Mouse (Mus musculus): ENCODE data around the gene Npdc1. TPM values are rescaled to one million over a fixed set of nuclear protein-coding genes. Genes with fewer than 3 reads are reported as not detected.

Npdc1 gene
- polyA plus RNA-seq, 1 experiment from 2014 or later: 19.5 TPM

- Histone ChIP-seq H3K27me3 (ENCODE audit: insufficient read depth, low read length) (peaks cover 28% of the 10 kb centered on the region), H3K9me3 (ENCODE audit: low read depth, low read length) (no peaks in the 10 kb centered on the region), H3K4me3 (ENCODE audit: low read depth, low read length) (no peak overlapping the region), H3K9ac (no peak overlapping the region), H3K4me1 (ENCODE audit: insufficient read depth) (no peaks in the 10 kb centered on the region), H3K27ac (ENCODE audit: low read depth) (no peak overlapping the region), H3K4me2 (no peak overlapping the region), H3K36me3 (ENCODE audit: insufficient read depth) (no peaks in the 10 kb centered on the region)
- ATAC-seq (ENCODE audit: insufficient read depth): no peak
- TF ChIP-seq CTCF (IDR thresholded peaks at IDR 0.05; ENCODE audit: low read depth): no peak
- WGBS: 67% methylated on average over 17 of the region's 17 CpGs
- DNase-seq: no peak
These were observed 31.5 kb downstream of the Npdc1 start for GRCm38 (mm10) chr2:25430395-25431233.

DNA sequence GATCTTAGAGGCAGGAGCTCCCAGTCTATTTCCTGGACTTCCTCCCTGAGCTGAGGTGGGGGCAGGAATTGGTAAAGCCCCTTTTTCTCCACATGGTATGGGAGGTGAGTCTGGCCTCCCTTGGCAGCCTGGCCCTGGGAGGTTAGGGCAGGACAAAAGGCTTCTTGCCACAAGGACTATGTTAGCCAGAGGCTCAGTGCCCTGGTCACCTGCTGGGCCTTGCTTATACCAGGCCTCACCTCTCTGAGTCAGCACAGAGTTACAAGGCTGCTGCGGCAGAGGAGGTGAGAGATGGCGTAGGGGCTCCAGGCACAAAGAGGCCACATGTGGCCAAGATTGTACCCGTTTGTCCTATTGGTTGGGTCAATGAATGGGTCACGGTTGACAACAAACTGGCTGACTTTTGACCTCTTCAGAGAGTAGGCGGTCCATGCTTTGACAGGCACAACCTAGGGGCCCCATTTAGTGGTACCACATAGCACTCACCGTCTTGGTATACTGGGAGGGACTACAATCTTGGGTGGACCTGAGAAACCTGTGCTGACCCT lies 32.2 kb downstream of the Npdc1 start:
- Histone ChIP-seq H3K27me3 (ENCODE audit: insufficient read depth, low read length) (peaks cover 20% of the 10 kb centered on the region), H3K27ac (ENCODE audit: low read depth) (no peak overlapping the region), H3K4me1 (ENCODE audit: insufficient read depth) (no peaks in the 10 kb centered on the region), H3K36me3 (ENCODE audit: insufficient read depth) (no peaks in the 10 kb centered on the region), H3K9me3 (ENCODE audit: low read depth, low read length) (no peaks in the 10 kb centered on the region), H3K4me2 (no peak overlapping the region), H3K4me3 (ENCODE audit: low read depth, low read length) (no peak overlapping the region), H3K9ac (no peak overlapping the region)
- no peak for ATAC-seq (ENCODE audit: insufficient read depth)
- TF ChIP-seq CTCF (IDR thresholded peaks at IDR 0.05; ENCODE audit: low read depth): no peak
- no peak for DNase-seq
- WGBS: 74% methylated on average over 6 of the region's 6 CpGs

- Histone ChIP-seq H3K4me2 (no peak overlapping the region), H3K4me1 (ENCODE audit: insufficient read depth) (no peaks in the 10 kb centered on the region), H3K27ac (ENCODE audit: low read depth) (no peak overlapping the region), H3K9ac (no peak overlapping the region), H3K36me3 (ENCODE audit: insufficient read depth) (no peaks in the 10 kb centered on the region), H3K4me3 (ENCODE audit: low read depth, low read length) (no peak overlapping the region), H3K9me3 (ENCODE audit: low read depth, low read length) (no peaks in the 10 kb centered on the region), H3K27me3 (ENCODE audit: insufficient read depth, low read length) (peaks cover 16% of the 10 kb centered on the region)
- TF ChIP-seq CTCF (IDR thresholded peaks at IDR 0.05; ENCODE audit: low read depth): no peak
- no peak for DNase-seq
- no peak for ATAC-seq (ENCODE audit: insufficient read depth)
- 66% methylated on average over 11 of the region's 11 CpGs for WGBS
These were observed 33.4 kb downstream of the Npdc1 start for GRCm38 (mm10) chr2:25432326-25433098.

GRCm38 (mm10) chr2:25433101-25433500 lies 34.0 kb downstream of the Npdc1 start:
- peaks cover 16% of the 10 kb centered on the region for H3K27me3 ChIP-seq (ENCODE audit: insufficient read depth, low read length)
- no peak overlapping the region for H3K4me3 ChIP-seq (ENCODE audit: low read depth, low read length)
- H3K27ac ChIP-seq (ENCODE audit: low read depth): no peak overlapping the region
- H3K9me3 ChIP-seq (ENCODE audit: low read depth, low read length): no peaks in the 10 kb centered on the region
- no peak for TF ChIP-seq CTCF (IDR thresholded peaks at IDR 0.05; ENCODE audit: low read depth)
- H3K4me1 ChIP-seq (ENCODE audit: insufficient read depth): no peaks in the 10 kb centered on the region
- 84% methylated on average over 17 of the region's 17 CpGs for WGBS
- no peak overlapping the region for H3K4me2 ChIP-seq
- no peaks in the 10 kb centered on the region for H3K36me3 ChIP-seq (ENCODE audit: insufficient read depth)
- no peak overlapping the region for H3K9ac ChIP-seq
- DNase-seq (no peak), ATAC-seq (ENCODE audit: insufficient read depth) (no peak)

GRCm38 (mm10) chr2:25434292-25434691 lies 35.1 kb downstream of the Npdc1 start:
- H3K36me3 ChIP-seq (ENCODE audit: insufficient read depth): no peaks in the 10 kb centered on the region

DNA sequence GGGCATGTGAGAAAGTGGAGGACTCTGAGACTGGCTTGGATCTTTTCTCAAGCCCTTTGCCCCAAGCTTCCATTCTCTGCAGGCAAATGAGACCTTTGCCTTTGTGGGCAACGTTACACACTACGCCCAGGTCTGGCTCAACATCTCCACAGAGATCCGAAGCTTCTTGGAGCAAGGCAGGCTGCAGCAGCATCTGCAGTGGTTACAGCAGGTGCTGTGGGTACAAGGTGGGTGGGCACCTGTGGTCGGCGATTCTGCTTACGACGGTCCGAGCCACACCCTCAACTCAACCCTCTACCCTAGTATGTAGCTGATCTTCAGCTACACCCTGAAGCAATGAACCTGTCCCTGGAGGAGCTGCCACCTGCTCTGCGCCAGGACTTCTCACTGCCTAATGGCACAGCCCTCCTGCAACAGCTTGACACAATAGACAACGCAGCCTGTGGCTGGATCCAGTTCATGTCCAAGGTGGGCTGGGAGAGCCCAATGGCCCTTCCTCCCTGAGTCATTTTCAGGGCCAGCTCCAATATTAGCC lies 37.2 kb downstream of the Npdc1 start:
- Histone ChIP-seq H3K27me3 (ENCODE audit: insufficient read depth, low read length) (no peaks in the 10 kb centered on the region), H3K9me3 (ENCODE audit: low read depth, low read length) (no peaks in the 10 kb centered on the region), H3K4me3 (ENCODE audit: low read depth, low read length) (no peak overlapping the region), H3K27ac (ENCODE audit: low read depth) (no peak overlapping the region), H3K36me3 (ENCODE audit: insufficient read depth) (no peaks in the 10 kb centered on the region), H3K4me1 (ENCODE audit: insufficient read depth) (no peaks in the 10 kb centered on the region), H3K4me2 (no peak overlapping the region), H3K9ac (no peak overlapping the region)
- 92% methylated on average over 10 of the region's 10 CpGs for WGBS
- ATAC-seq (ENCODE audit: insufficient read depth) (no peak), DNase-seq (no peak)
- no peak for TF ChIP-seq CTCF (IDR thresholded peaks at IDR 0.05; ENCODE audit: low read depth)

More at GRCm38 (mm10) chr2:25434292-25434691, 35.1 kb downstream of the Npdc1 start:
- Histone ChIP-seq H3K27me3 (ENCODE audit: insufficient read depth, low read length) (peaks cover 10% of the 10 kb centered on the region), H3K9ac (no peak overlapping the region), H3K4me3 (ENCODE audit: low read depth, low read length) (no peak overlapping the region), H3K4me2 (no peak overlapping the region), H3K9me3 (ENCODE audit: low read depth, low read length) (no peaks in the 10 kb centered on the region), H3K4me1 (ENCODE audit: insufficient read depth) (no peaks in the 10 kb centered on the region), H3K27ac (ENCODE audit: low read depth) (no peak overlapping the region)
- DNase-seq (no peak), ATAC-seq (ENCODE audit: insufficient read depth) (no peak)
- 81% methylated on average over 8 of the region's 8 CpGs for WGBS
- TF ChIP-seq CTCF (IDR thresholded peaks at IDR 0.05; ENCODE audit: low read depth): no peak

DNA sequence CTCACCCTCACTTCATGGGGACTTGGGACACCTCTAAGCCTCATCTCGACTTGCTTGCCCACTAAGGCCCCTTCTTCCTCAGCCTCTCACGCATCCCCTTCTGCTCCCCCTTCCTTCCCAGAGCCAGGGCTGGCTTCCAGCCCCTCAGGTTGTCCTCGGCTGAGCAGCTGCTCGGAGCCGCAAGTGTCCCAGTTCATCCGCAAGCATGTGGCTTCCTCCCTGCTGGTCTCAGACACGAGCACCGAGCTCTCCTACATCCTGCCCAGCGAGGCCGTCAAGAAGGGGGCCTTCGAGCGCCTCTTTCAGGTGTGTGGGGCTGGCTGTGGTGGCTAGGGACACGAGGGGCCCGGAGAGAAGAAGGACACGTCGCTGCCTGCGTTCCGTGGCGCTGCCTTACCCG lies 41.9 kb downstream of the Npdc1 start:
- Histone ChIP-seq H3K9ac (no peak overlapping the region), H3K4me2 (no peak overlapping the region), H3K27me3 (ENCODE audit: insufficient read depth, low read length) (no peaks in the 10 kb centered on the region), H3K27ac (ENCODE audit: low read depth) (no peak overlapping the region), H3K4me1 (ENCODE audit: insufficient read depth) (no peaks in the 10 kb centered on the region), H3K36me3 (ENCODE audit: insufficient read depth) (no peaks in the 10 kb centered on the region), H3K4me3 (ENCODE audit: low read depth, low read length) (no peak overlapping the region), H3K9me3 (ENCODE audit: low read depth, low read length) (no peaks in the 10 kb centered on the region)
- 80% methylated on average over 20 of the region's 20 CpGs for WGBS
- no peak for TF ChIP-seq CTCF (IDR thresholded peaks at IDR 0.05; ENCODE audit: low read depth)
- ATAC-seq (ENCODE audit: insufficient read depth): no peak
- no peak for DNase-seq
